8 mouse cellular contexts compared by ENCODE assay signal in genomic region chr5:117133446-117134065, GRCm38 (mm10). TPM values are rescaled to one million over a fixed set of nuclear protein-coding genes. Genes with fewer than 3 reads are reported as not detected.
DNase-seq lines count a peak whose midpoint lies in the region; ATAC-seq and TF ChIP-seq lines count a peak whose summit lies in the region.

No protein-coding gene starts in this region.

- peaks cover 0 to 14% of the 10 kb centered on the region in 2 experiments for H3K36me3 ChIP-seq in CH12.LX (replicated peaks in 1 of 2; ENCODE audit: control insufficient read depth in 1 of 2, insufficient read depth in 1 of 2, low read length in 1 of 2)
- H3K36me3 ChIP-seq in liver, embryonic 15.5 days (replicated peaks): 0 out of 2 replicates have a peak, but pooled peaks cover 8% of the 10 kb centered on the region

- peaks cover 27 to 37% of the 10 kb centered on the region in 2 experiments for H3K4me1 ChIP-seq in CH12.LX (ENCODE audit: control insufficient read depth in 1 of 2, insufficient read depth in 2 of 2)
- H3K4me1 ChIP-seq in embryonic fibroblast, embryonic 13.5 days (ENCODE audit: control insufficient read depth, insufficient read depth, low read length): peaks cover 18% of the 10 kb centered on the region
- H3K4me1 ChIP-seq in liver, embryonic 15.5 days (replicated peaks): peaks cover 77% of the 10 kb centered on the region

- H3K4me2 ChIP-seq in CH12.LX (ENCODE audit: insufficient read depth, low read depth, poor library complexity, severe bottlenecking): peak overlapping the region; percentile 74
- H3K4me2 ChIP-seq in liver, embryonic 15.5 days: peak overlapping the region; percentile 75

- TF ChIP-seq RAD21 in CH12.LX (IDR thresholded peaks at IDR 0.05; ENCODE audit: low read depth, low read length): no peak; the same call in 1 of the 2 replicates

- H3K27me3 ChIP-seq in CH12.LX (replicated peaks): no peaks in the 10 kb centered on the region
- no peaks in the 10 kb centered on the region for H3K27me3 ChIP-seq in liver, embryonic 15.5 days

- peak; percentile 79 for ATAC-seq in liver, embryonic 15.5 days (ENCODE audit: insufficient read depth)

- peaks cover 36% of the 10 kb centered on the region for H3K79me2 ChIP-seq in CH12.LX (replicated peaks; ENCODE audit: control insufficient read depth, extremely low read depth, insufficient read depth, poor library complexity, severe bottlenecking)

- no peaks in the 10 kb centered on the region for H3K9me3 ChIP-seq in CH12.LX (replicated peaks; ENCODE audit: low read length)
- no peaks in the 10 kb centered on the region for H3K9me3 ChIP-seq in liver, embryonic 15.5 days (replicated peaks)

- in situ Hi-C loops in CH12.LX (cut with MboI; ENCODE audit: low pct_ligation_motif_present, low pct_unique_long_range_greater_than_20kb, low sequenced_read_pairs): no loop called here

- dilution Hi-C loops in CH12.LX (cut with MboI; ENCODE audit: extremely low pct_ligation_motif_present, extremely low pct_unique_long_range_greater_than_20kb, low sequenced_read_pairs): no loop called here

- peak; percentile 32; the same call in 1 of the 2 replicates for TF ChIP-seq EP300 in CH12.LX (IDR thresholded peaks at IDR 0.05; ENCODE audit: low read length)

- peak overlapping the region; percentile 89 for H3K9ac ChIP-seq in CH12.LX (ENCODE audit: insufficient read depth, low read depth)
- peak overlapping the region; percentile 62 for H3K9ac ChIP-seq in liver, embryonic 15.5 days

- 11% methylated on average over 17 of the region's 17 CpGs for WGBS in liver, embryonic 15.5 days (ENCODE audit: insufficient replicate concordance)

- peak; percentile 75 for TF ChIP-seq POLR2A in CH12.LX (IDR thresholded peaks at IDR 0.05; ENCODE audit: low read depth, low read length)
- no peak for TF ChIP-seq POLR2A in embryonic fibroblast, embryonic 13.5 days (IDR thresholded peaks at IDR 0.05; ENCODE audit: low read depth, low read length)

- peak; percentile 77 for DNase-seq in CH12.LX (ENCODE audit: extremely low read depth)
- peak; percentile 70 to 88 for DNase-seq in spleen, postnatal 10 days (ENCODE audit: low spot score in 2 of 2)
- DNase-seq in ovary, adult 18-20 months (ENCODE audit: low spot score): no peak
- DNase-seq in Muller cell, postnatal 12 days (ENCODE audit: inconsistent ontology term): no peak
- no peak for DNase-seq in layer of hippocampus, postnatal 10 days (ENCODE audit: low spot score in 2 of 2)
- DNase-seq in left cerebral cortex, adult 18-20 months (ENCODE audit: low spot score in 2 of 2): no peak

- H3K27ac ChIP-seq in CH12.LX (ENCODE audit: insufficient read depth, low read depth): peak overlapping the region; percentile 79
- H3K27ac ChIP-seq in embryonic fibroblast, embryonic 13.5 days (ENCODE audit: insufficient read depth, low read length): peak overlapping the region; percentile 98
- peak overlapping the region; percentile 94 for H3K27ac ChIP-seq in liver, embryonic 15.5 days (replicated peaks)

- TF ChIP-seq CTCF in CH12.LX (conservative IDR thresholded peaks at IDR 0.05 in 1 of 2, IDR thresholded peaks at IDR 0.05 in 1 of 2; ENCODE audit: low read depth in 2 of 2, low read length in 2 of 2): 0 out of 4 replicates have a peak, but pooled peaks of 1 of the 2 experiments have one; percentile 5
- TF ChIP-seq CTCF in embryonic fibroblast, embryonic 13.5 days (IDR thresholded peaks at IDR 0.05; ENCODE audit: borderline replicate concordance, insufficient read depth, low read length): no peak

- peak overlapping the region; percentile 82 to 88 (median 83) for H3K4me3 ChIP-seq in CH12.LX (replicated peaks in 1 of 3; ENCODE audit: low read depth in 2 of 3, low read length in 2 of 3, poor library complexity in 1 of 3)
- H3K4me3 ChIP-seq in embryonic fibroblast, embryonic 13.5 days (ENCODE audit: insufficient read depth, low read length): no peak overlapping the region
- H3K4me3 ChIP-seq in liver, embryonic 15.5 days (replicated peaks): peak overlapping the region; percentile 61

TF ChIP-seq in CH12.LX, 34 proteins besides CTCF, POLR2A, EP300 and RAD21:
- TF ChIP-seq ELF1 (IDR thresholded peaks at IDR 0.05; ENCODE audit: low read depth, low read length) (peak; percentile 92), ETS1 (conservative IDR thresholded peaks at IDR 0.05; ENCODE audit: low read depth, low read length) (peak; percentile 27; the same call in 1 of the 2 replicates), HCFC1 (IDR thresholded peaks at IDR 0.05; ENCODE audit: low read depth, low read length) (peak; percentile 46), ZC3H11A (IDR thresholded peaks at IDR 0.05; ENCODE audit: low read depth, low read length) (no peak), ZMIZ1 (IDR thresholded peaks at IDR 0.05; ENCODE audit: low read depth, low read length) (peak; percentile 47; the same call in 1 of the 2 replicates), MEF2A (IDR thresholded peaks at IDR 0.05; ENCODE audit: borderline replicate concordance, low read depth, low read length) (peak; percentile 48; the same call in 1 of the 2 replicates), TCF12 (IDR thresholded peaks at IDR 0.05; ENCODE audit: low read depth, low read length) (peak; percentile 76), USF1 (IDR thresholded peaks at IDR 0.05; ENCODE audit: low read depth, low read length) (peak; percentile 67), MYC (IDR thresholded peaks at IDR 0.05; ENCODE audit: low read depth, low read length) (peak; percentile 77), MAX (IDR thresholded peaks at IDR 0.05; ENCODE audit: low read length) (peak; percentile 85), SIN3A (IDR thresholded peaks at IDR 0.05; ENCODE audit: low read length) (0 out of 2 replicates have a peak, but pooled peaks have one; percentile 11), NELFE (IDR thresholded peaks at IDR 0.05; ENCODE audit: low read depth, low read length) (peak; percentile 58), CHD2 (IDR thresholded peaks at IDR 0.05; ENCODE audit: low read length) (no peak), KAT2A (IDR thresholded peaks at IDR 0.05; ENCODE audit: insufficient replicate concordance, low read length) (no peak), MAZ (IDR thresholded peaks at IDR 0.05; ENCODE audit: low read depth, low read length) (no peak), IRF4 (IDR thresholded peaks at IDR 0.05; ENCODE audit: low read depth, low read length) (peak; percentile 52; the same call in 1 of the 2 replicates), NRF1 (IDR thresholded peaks at IDR 0.05; ENCODE audit: low read depth, low read length) (peak; percentile 31), ZNF384 (IDR thresholded peaks at IDR 0.05; ENCODE audit: low read depth, low read length) (no peak), UBTF (IDR thresholded peaks at IDR 0.05; ENCODE audit: low read depth, low read length) (0 out of 2 replicates have a peak, but pooled peaks have one; percentile 12), MXI1 (IDR thresholded peaks at IDR 0.05; ENCODE audit: low read depth, low read length) (peak; percentile 88), JUN (IDR thresholded peaks at IDR 0.05; ENCODE audit: insufficient read depth, low read depth, low read length) (no peak), BHLHE40 (IDR thresholded peaks at IDR 0.05; ENCODE audit: low read depth, low read length) (peak; percentile 88), TBP (conservative IDR thresholded peaks at IDR 0.05; ENCODE audit: low read depth, low read length) (0 out of 2 replicates have a peak, but pooled peaks have one; percentile 20), SMC3 (IDR thresholded peaks at IDR 0.05; ENCODE audit: low read depth, low read length) (peak; percentile 18; the same call in 1 of the 2 replicates), JUND (conservative IDR thresholded peaks at IDR 0.05; ENCODE audit: low read depth, low read length) (peak; percentile 73)

RNA-seq across cellular contexts. Expression of gene Taok3, which starts 13.6 kb away (rescaled TPM):
- total RNA-seq in CH12.LX (2012; rRNA removed) (17.4 and 18.6 TPM in 2 replicates), CH12.LX (2014; rRNA removed) (7.2 and 8.3 TPM in 2 replicates)
- 34.6 and 35.0 TPM in 2 replicates for polyA plus RNA-seq in CH12.LX (2012; ENCODE audit: insufficient read length, low read depth)
- polyA plus RNA-seq in embryonic fibroblast, embryonic 13.5 days (2011; ENCODE audit: insufficient read length, low read depth, missing spikeins): 25.1 and 33.9 TPM in 2 replicates
- 42.5 and 42.7 TPM in 2 replicates for polyA plus RNA-seq in liver, embryonic 15.5 days (2015; fragmentation: Nextera tagmentation; extraction: Ambion mirVana)
- total RNA-seq in layer of hippocampus, postnatal 10 days (2021): 10 to 100 TPM; 66.3 to 68.3 TPM
- 10 to 100 TPM; 53.8 to 54.3 TPM for total RNA-seq in left cerebral cortex, adult 18-20 months (2021)

RNA-seq across cellular contexts. Expression of gene Suds3, which starts 17.6 kb away (rescaled TPM):
- total RNA-seq in CH12.LX (2012; rRNA removed) (54.2 and 64.9 TPM in 2 replicates), CH12.LX (2014; rRNA removed) (68.1 and 70.9 TPM in 2 replicates)
- polyA plus RNA-seq in CH12.LX (2012; ENCODE audit: insufficient read length, low read depth): 103 and 134 TPM in 2 replicates
- polyA plus RNA-seq in embryonic fibroblast, embryonic 13.5 days (2011; ENCODE audit: insufficient read length, low read depth, missing spikeins): 55.7 and 72.1 TPM in 2 replicates
- 30.7 and 31.7 TPM in 2 replicates for polyA plus RNA-seq in liver, embryonic 15.5 days (2015; fragmentation: Nextera tagmentation; extraction: Ambion mirVana)
- total RNA-seq in layer of hippocampus, postnatal 10 days (2021): 100 to 1,000 TPM in 1 of 2 experiments, 10 to 100 TPM in 1; 96.6 to 101 TPM
- total RNA-seq in left cerebral cortex, adult 18-20 months (2021): 100 to 1,000 TPM; 141 to 142 TPM

Comparison
In these comparisons a context has a peak if more than half of its experiments do, and no peak if none do; other contexts are left out.
1. DNase-seq: peak in CH12.LX (single experiment) and spleen, postnatal 10 days (2 of 2); none in ovary, adult 18-20 months (single experiment), Muller cell, postnatal 12 days (single experiment), layer of hippocampus, postnatal 10 days (0 of 2) and left cerebral cortex, adult 18-20 months (0 of 2).
2. Peak in every context shown above with its lines, with median percentiles within 50 percentile points of each other: H3K27ac ChIP-seq.